Mouse (Mus musculus): ENCODE results near the gene Slc9a9.

Gene Slc9a9

GRCm38 (mm10) chr9:94838479-94839031, 168.8 kb downstream of the Slc9a9 start:
- no peak for DNase-seq (ENCODE audit: low read depth, low spot score)

GRCm38 (mm10) chr9:94839204-94839603, 169.5 kb downstream of the Slc9a9 start:
- no peak for DNase-seq (ENCODE audit: low read depth, low spot score)

GRCm38 (mm10) chr9:94840398-94840797, 170.7 kb downstream of the Slc9a9 start:
- DNase-seq (ENCODE audit: low read depth, low spot score): no peak

- DNase-seq (ENCODE audit: low read depth, low spot score): no peak
These were observed 171.3 kb downstream of the Slc9a9 start for GRCm38 (mm10) chr9:94840972-94841371.

GRCm38 (mm10) chr9:94844176-94844575, 174.5 kb downstream of the Slc9a9 start:
- DNase-seq (ENCODE audit: low read depth, low spot score): no peak

GRCm38 (mm10) chr9:94847624-94848023, 177.9 kb downstream of the Slc9a9 start:
- no peak for DNase-seq (ENCODE audit: low read depth, low spot score)

- no peak for DNase-seq (ENCODE audit: low read depth, low spot score)
These were observed 181.8 kb downstream of the Slc9a9 start for GRCm38 (mm10) chr9:94851550-94851949.

- no peak for DNase-seq (ENCODE audit: low read depth, low spot score)
These were observed 186.4 kb downstream of the Slc9a9 start for GRCm38 (mm10) chr9:94856093-94856492.

GRCm38 (mm10) chr9:94868557-94868956, 198.8 kb downstream of the Slc9a9 start:
- no peak for DNase-seq (ENCODE audit: low read depth, low spot score)

- no peak for DNase-seq (ENCODE audit: low read depth, low spot score)
These were observed 199.5 kb downstream of the Slc9a9 start for GRCm38 (mm10) chr9:94869023-94869799.

GRCm38 (mm10) chr9:94882517-94882916, 212.8 kb downstream of the Slc9a9 start:
- no peak for DNase-seq (ENCODE audit: low read depth, low spot score)

- DNase-seq (ENCODE audit: low read depth, low spot score): no peak
These were observed 213.7 kb downstream of the Slc9a9 start for GRCm38 (mm10) chr9:94883435-94883834.

GRCm38 (mm10) chr9:94885151-94885550, 215.4 kb downstream of the Slc9a9 start:
- no peak for DNase-seq (ENCODE audit: low read depth, low spot score)

GRCm38 (mm10) chr9:94889647-94890046, 219.9 kb downstream of the Slc9a9 start:
- DNase-seq (ENCODE audit: low read depth, low spot score): no peak

GRCm38 (mm10) chr9:94895882-94896281, 226.2 kb downstream of the Slc9a9 start:
- no peak for DNase-seq (ENCODE audit: low read depth, low spot score)

GRCm38 (mm10) chr9:94904180-94904579, 234.5 kb downstream of the Slc9a9 start:
- no peak for DNase-seq (ENCODE audit: low read depth, low spot score)

GRCm38 (mm10) chr9:94907020-94907610, 237.4 kb downstream of the Slc9a9 start:
- no peak for DNase-seq (ENCODE audit: low read depth, low spot score)

- no peak for DNase-seq (ENCODE audit: low read depth, low spot score)
These were observed 242.4 kb downstream of the Slc9a9 start for GRCm38 (mm10) chr9:94912071-94912470.

- DNase-seq (ENCODE audit: low read depth, low spot score): no peak
These were observed 252.4 kb downstream of the Slc9a9 start for GRCm38 (mm10) chr9:94922062-94922461.

- no peak for DNase-seq (ENCODE audit: low read depth, low spot score)
These were observed 256.1 kb downstream of the Slc9a9 start for GRCm38 (mm10) chr9:94925845-94926244.

GRCm38 (mm10) chr9:94927101-94927500, 257.4 kb downstream of the Slc9a9 start:
- DNase-seq (ENCODE audit: low read depth, low spot score): no peak

GRCm38 (mm10) chr9:94945569-94946135, 275.9 kb downstream of the Slc9a9 start:
- DNase-seq (ENCODE audit: low read depth, low spot score): no peak

- DNase-seq (ENCODE audit: low read depth, low spot score): no peak
These were observed 277.5 kb downstream of the Slc9a9 start for GRCm38 (mm10) chr9:94947246-94947645.
